In genomic region chr5:52075096-52075495, GRCm38 (mm10) we compare ENCODE assay signal across 18 mouse cellular contexts.
"Had no signal": no experiment of that assay in that cellular context is flagged by ENCODE, and none has a peak within 500 bp of the region (broad histone marks: within the 10 kb centered on the region; RNA-seq: fewer than 3 reads in every experiment).

No protein-coding gene starts in this region.

- H3K27ac ChIP-seq: kidney, postnatal 0 days; left cerebral cortex, adult 2 months; limb, embryonic 12.5 days; limb, embryonic 15.5 days; liver, embryonic 14.5 days; lung, embryonic 15.5 days; macrophage; neural tube, embryonic 12.5 days; neural tube, embryonic 15.5 days had no signal

- H3K4me3 ChIP-seq: left cerebral cortex, adult 2 months; limb, embryonic 12.5 days; limb, embryonic 15.5 days; lung, embryonic 15.5 days; neural tube, embryonic 12.5 days; neural tube, embryonic 15.5 days had no signal

- H3K36me3 ChIP-seq: limb, embryonic 12.5 days; limb, embryonic 15.5 days; lung, embryonic 15.5 days; neural tube, embryonic 12.5 days; neural tube, embryonic 15.5 days had no signal

- H3K27me3 ChIP-seq: limb, embryonic 15.5 days; lung, embryonic 15.5 days; neural tube, embryonic 12.5 days; neural tube, embryonic 15.5 days had no signal

- H3K9ac ChIP-seq: limb, embryonic 12.5 days; limb, embryonic 15.5 days; liver, embryonic 14.5 days; liver, postnatal 0 days; lung, embryonic 15.5 days; neural tube, embryonic 12.5 days; neural tube, embryonic 15.5 days had no signal

- DNase-seq: kidney, adult 2 months; kidney, postnatal 25 days; liver, postnatal 0 days; midbrain, embryonic 14.5 days; thymus, adult 18-20 months; thymus, postnatal 4 days had no signal

- H3K9me3 ChIP-seq: limb, embryonic 15.5 days; lung, embryonic 15.5 days; neural tube, embryonic 15.5 days had no signal

- H3K4me2 ChIP-seq: limb, embryonic 12.5 days; limb, embryonic 15.5 days; liver, embryonic 11.5 days; lung, embryonic 15.5 days; midbrain, embryonic 11.5 days; neural tube, embryonic 12.5 days; neural tube, embryonic 15.5 days had no signal

- H3K4me1 ChIP-seq: limb, embryonic 12.5 days; limb, embryonic 15.5 days; lung, embryonic 15.5 days; neural tube, embryonic 12.5 days; neural tube, embryonic 15.5 days had no signal

- ATAC-seq: intestine, postnatal 0 days; liver, postnatal 0 days had no signal
